Mouse (Mus musculus) midbrain, embryonic 13.5 days (tissue): ENCODE results near the gene Map2k1. TPM values are rescaled to one million over a fixed set of nuclear protein-coding genes. Genes with fewer than 3 reads are reported as not detected.

Experiments
- ATAC-seq: fragments of 200-750 bp; cut with Nextera tagmentation; 2 replicates; pipeline ENCODE4 v1.8.0; 2017; ENCODE audit warnings: mild to moderate bottlenecking, moderate TSS enrichment, moderate library complexity
- H3K27ac ChIP-seq: fragments of 300-500 bp; sonication (generic); 2 replicates; pipeline ENCODE4 v1.5.1; 2015; ENCODE audit warnings: inconsistent platforms, mild to moderate bottlenecking, moderate library complexity
- H3K27me3 ChIP-seq: fragments of 300-500 bp; sonication (generic); 2 replicates; pipeline ENCODE4 v1.6.1; 2015; ENCODE audit warnings: mild to moderate bottlenecking, inconsistent platforms
- H3K36me3 ChIP-seq: fragments of 300-500 bp; sonication (generic); 2 replicates; pipeline ENCODE4 v1.6.1; 2015; ENCODE audit warnings: mild to moderate bottlenecking, inconsistent platforms
- H3K4me1 ChIP-seq: fragments of 300-500 bp; sonication (generic); replicated peaks from 2 replicates; pipeline ENCODE4 v1.6.1; 2015; ENCODE audit warnings: inconsistent platforms
- H3K4me2 ChIP-seq: fragments of 300-500 bp; sonication (generic); replicated peaks from 2 replicates; pipeline ENCODE4 v1.6.1; 2015; ENCODE audit warnings: moderate library complexity, mild to moderate bottlenecking, inconsistent platforms
- H3K4me3 ChIP-seq: fragments of 300-500 bp; sonication (generic); replicated peaks from 2 replicates; pipeline ENCODE4 v1.5.1; 2015; ENCODE audit warnings: mild to moderate bottlenecking, inconsistent platforms
- H3K9ac ChIP-seq: fragments of 300-500 bp; sonication (generic); replicated peaks from 2 replicates; pipeline ENCODE4 v1.6.1; 2015; ENCODE audit warnings: mild to moderate bottlenecking, inconsistent platforms
- H3K9me3 ChIP-seq: fragments of 300-500 bp; sonication (generic); 2 replicates; pipeline ENCODE4 v1.6.1; 2016; ENCODE audit warnings: mild to moderate bottlenecking, inconsistent platforms
- WGBS: fragments of 180-500 bp; shearing (Covaris S2); methylation state at CpG from one replicate; pipeline ENCODE4 v1.1.7; 2015; 5-methylcytosine and 5-hydroxymethylcytosine counted together
- polyA plus RNA-seq: library from polyadenylated mRNA; unstranded; fragments of >200 nt; fragmentation: Nextera tagmentation; extraction: Ambion mirVana; gene quantifications from 2 replicates; pipeline ENCODE4 v1.2.1, GENCODE M21; 2015

The Map2k1 gene
- polyA plus RNA-seq, 1 experiment from 2014 or later = 46.6 TPM

- no peak for ATAC-seq
- Histone ChIP-seq H3K36me3 (no peaks in the 10 kb centered on the region), H3K4me1 (0 out of 2 replicates have a peak, but pooled peaks cover 3% of the 10 kb centered on the region), H3K4me3 (no peak overlapping the region), H3K9me3 (no peaks in the 10 kb centered on the region), H3K9ac (no peak overlapping the region), H3K27ac (no peak overlapping the region), H3K4me2 (no peak overlapping the region), H3K27me3 (no peaks in the 10 kb centered on the region)
- WGBS = 89% methylated on average over 4 of the region's 4 CpGs
These were observed 32.0 kb downstream of the Map2k1 start for GRCm38 (mm10) chr9:64221480-64221879.

GRCm38 (mm10) chr9:64220603-64221002 lies 32.8 kb downstream of the Map2k1 start:
- Histone ChIP-seq H3K27me3 (no peaks in the 10 kb centered on the region), H3K9ac (no peak overlapping the region), H3K4me3 (no peak overlapping the region), H3K4me2 (no peak overlapping the region), H3K9me3 (no peaks in the 10 kb centered on the region), H3K27ac (no peak overlapping the region), H3K36me3 (no peaks in the 10 kb centered on the region), H3K4me1 (0 out of 2 replicates have a peak, but pooled peaks cover 3% of the 10 kb centered on the region)
- no peak for ATAC-seq
- 50% methylated on average over 1 of the region's 1 CpGs for WGBS

GRCm38 (mm10) chr9:64219772-64220420 lies 33.5 kb downstream of the Map2k1 start:
- H3K36me3 ChIP-seq = no peaks in the 10 kb centered on the region
- no peak overlapping the region for H3K27ac ChIP-seq
- H3K4me3 ChIP-seq = no peak overlapping the region
- H3K9ac ChIP-seq = no peak overlapping the region
- H3K27me3 ChIP-seq = no peaks in the 10 kb centered on the region
- no peak for ATAC-seq
- H3K9me3 ChIP-seq = no peaks in the 10 kb centered on the region
- 0 out of 2 replicates have a peak, but pooled peaks cover 3% of the 10 kb centered on the region for H3K4me1 ChIP-seq
- H3K4me2 ChIP-seq = no peak overlapping the region
- 88% methylated on average over 10 of the region's 10 CpGs for WGBS

GRCm38 (mm10) chr9:64219305-64219704 lies 34.1 kb downstream of the Map2k1 start:
- Histone ChIP-seq H3K27ac (no peak overlapping the region), H3K9me3 (no peaks in the 10 kb centered on the region), H3K4me2 (no peak overlapping the region), H3K9ac (no peak overlapping the region), H3K4me3 (no peak overlapping the region), H3K36me3 (no peaks in the 10 kb centered on the region), H3K4me1 (0 out of 2 replicates have a peak, but pooled peaks cover 3% of the 10 kb centered on the region), H3K27me3 (no peaks in the 10 kb centered on the region)
- no peak for ATAC-seq
- WGBS = 35% methylated on average over 1 of the region's 1 CpGs

GRCm38 (mm10) chr9:64217887-64218286 lies 35.5 kb downstream of the Map2k1 start:
- 0 out of 2 replicates have a peak, but pooled peaks cover 3% of the 10 kb centered on the region for H3K4me1 ChIP-seq
- H3K27ac ChIP-seq = no peak overlapping the region
- H3K9ac ChIP-seq = no peak overlapping the region
- no peak overlapping the region for H3K4me2 ChIP-seq
- H3K27me3 ChIP-seq = no peaks in the 10 kb centered on the region
- no peak overlapping the region for H3K4me3 ChIP-seq
- no peak for ATAC-seq
- H3K9me3 ChIP-seq = no peaks in the 10 kb centered on the region
- H3K36me3 ChIP-seq = no peaks in the 10 kb centered on the region

GRCm38 (mm10) chr9:64216641-64217040 lies 36.8 kb downstream of the Map2k1 start:
- Histone ChIP-seq H3K4me1 (0 out of 2 replicates have a peak, but pooled peaks cover 3% of the 10 kb centered on the region), H3K4me2 (no peak overlapping the region)
- 87% methylated on average over 2 of the region's 2 CpGs for whole genome bisulfite sequencing

GRCm38 (mm10) chr9:64216090-64216489 lies 37.3 kb downstream of the Map2k1 start:
- H3K27ac ChIP-seq = no peak overlapping the region
- 0 out of 2 replicates have a peak, but pooled peaks cover 3% of the 10 kb centered on the region for H3K4me1 ChIP-seq
- 91% methylated on average over 4 of the region's 4 CpGs for WGBS
- no peak for ATAC-seq
- no peaks in the 10 kb centered on the region for H3K9me3 ChIP-seq
- H3K27me3 ChIP-seq = no peaks in the 10 kb centered on the region
- no peak overlapping the region for H3K4me2 ChIP-seq
- H3K9ac ChIP-seq = no peak overlapping the region
- peaks cover 10% of the 10 kb centered on the region; the same call in 1 of the 2 replicates for H3K36me3 ChIP-seq
- H3K4me3 ChIP-seq = no peak overlapping the region

More at GRCm38 (mm10) chr9:64216641-64217040, 36.8 kb downstream of the Map2k1 start:
- H3K27me3 ChIP-seq = no peaks in the 10 kb centered on the region
- H3K27ac ChIP-seq = no peak overlapping the region
- H3K4me3 ChIP-seq = no peak overlapping the region
- no peak for ATAC-seq
- H3K9ac ChIP-seq = no peak overlapping the region
- peaks cover 9% of the 10 kb centered on the region; the same call in 1 of the 2 replicates for H3K36me3 ChIP-seq
- no peaks in the 10 kb centered on the region for H3K9me3 ChIP-seq

GRCm38 (mm10) chr9:64214452-64214851 lies 39.0 kb downstream of the Map2k1 start:
- Histone ChIP-seq H3K9ac (no peak overlapping the region), H3K4me3 (no peak overlapping the region), H3K4me2 (no peak overlapping the region), H3K36me3 (peaks cover 20% of the 10 kb centered on the region; the same call in 1 of the 2 replicates), H3K27ac (no peak overlapping the region), H3K9me3 (no peaks in the 10 kb centered on the region), H3K4me1 (0 out of 2 replicates have a peak, but pooled peaks cover 1% of the 10 kb centered on the region), H3K27me3 (no peaks in the 10 kb centered on the region)
- no peak for ATAC-seq
- 94% methylated on average over 17 of the region's 17 CpGs for WGBS

- H3K36me3 ChIP-seq = peaks cover 44% of the 10 kb centered on the region
- ATAC-seq = no peak
- no peak overlapping the region for H3K4me3 ChIP-seq
- WGBS = 94% methylated on average over 3 of the region's 3 CpGs
- no peaks in the 10 kb centered on the region for H3K4me1 ChIP-seq
- no peak overlapping the region for H3K27ac ChIP-seq
- H3K9me3 ChIP-seq = no peaks in the 10 kb centered on the region
- no peak overlapping the region for H3K4me2 ChIP-seq
- no peak overlapping the region for H3K9ac ChIP-seq
- no peaks in the 10 kb centered on the region for H3K27me3 ChIP-seq
These were observed 45.8 kb downstream of the Map2k1 start for GRCm38 (mm10) chr9:64207509-64208084.

- Histone ChIP-seq H3K36me3 (peaks cover 27% of the 10 kb centered on the region), H3K4me3 (no peak overlapping the region), H3K9ac (no peak overlapping the region), H3K9me3 (no peaks in the 10 kb centered on the region), H3K4me2 (no peak overlapping the region), H3K4me1 (no peaks in the 10 kb centered on the region), H3K27ac (no peak overlapping the region), H3K27me3 (no peaks in the 10 kb centered on the region)
- ATAC-seq = no peak
These were observed 50.6 kb downstream of the Map2k1 start for GRCm38 (mm10) chr9:64202866-64203265.

GRCm38 (mm10) chr9:64202331-64202730 lies 51.1 kb downstream of the Map2k1 start:
- H3K4me3 ChIP-seq = no peak overlapping the region
- no peaks in the 10 kb centered on the region for H3K4me1 ChIP-seq
- no peaks in the 10 kb centered on the region for H3K9me3 ChIP-seq
- peaks cover 27% of the 10 kb centered on the region for H3K36me3 ChIP-seq
- no peak overlapping the region for H3K9ac ChIP-seq
- H3K27ac ChIP-seq = no peak overlapping the region
- H3K4me2 ChIP-seq = no peak overlapping the region
- no peaks in the 10 kb centered on the region for H3K27me3 ChIP-seq
- ATAC-seq = no peak

GRCm38 (mm10) chr9:64199897-64200296 lies 53.5 kb downstream of the Map2k1 start:
- peaks cover 20% of the 10 kb centered on the region for H3K36me3 ChIP-seq
- ATAC-seq = no peak
- no peak overlapping the region for H3K4me2 ChIP-seq
- H3K27me3 ChIP-seq = no peaks in the 10 kb centered on the region
- H3K9ac ChIP-seq = no peak overlapping the region
- WGBS = 79% methylated on average over 2 of the region's 2 CpGs
- H3K9me3 ChIP-seq = no peaks in the 10 kb centered on the region
- no peaks in the 10 kb centered on the region for H3K4me1 ChIP-seq
- H3K27ac ChIP-seq = no peak overlapping the region
- H3K4me3 ChIP-seq = no peak overlapping the region
